Mouse (Mus musculus) G1E (cell line): ENCODE data around the gene Uri1. TPM values are rescaled to one million over a fixed set of nuclear protein-coding genes. Genes with fewer than 3 reads are reported as not detected.
A peak's percentile ranks its signal among the peaks of the same experiment; 100 is the strongest.

Experiments used
- ATAC-seq: 2 replicates; pipeline ENCODE4 v1.8.0; 2016; ENCODE audit warnings: mild to moderate bottlenecking; ENCODE audit not compliant: insufficient number of reproducible peaks, poor library complexity, low FRiP score, severe bottlenecking; ENCODE audit errors: extremely low read depth
- DNase-seq: peaks from one replicate; pipeline ENCODE4 v3.0.0; 2012; ENCODE audit warnings: low spot score
- H3K27me3 ChIP-seq: 2 replicates; pipeline ENCODE4 v1.6.1; 2012; ENCODE audit warnings: mild to moderate bottlenecking, low read length, inconsistent platforms; ENCODE audit not compliant: insufficient read depth
- H3K36me3 ChIP-seq: replicated peaks from 2 replicates; pipeline ENCODE3; 2012; ENCODE audit warnings: mild to moderate bottlenecking, inconsistent platforms
- H3K4me1 ChIP-seq: 2 replicates; pipeline ENCODE4 v1.6.1; 2012; ENCODE audit warnings: low read depth, low read length, inconsistent platforms, mixed read lengths; ENCODE audit not compliant: insufficient read depth
- H3K4me3 ChIP-seq: 2 replicates; pipeline ENCODE4 v1.5.1; 2012; ENCODE audit warnings: low read depth, mild to moderate bottlenecking, inconsistent platforms, low read length, moderate library complexity, mixed read lengths
- H3K9me3 ChIP-seq: replicated peaks from 2 replicates; pipeline ENCODE4 v1.6.1; 2012; ENCODE audit warnings: inconsistent platforms
- CTCF ChIP-seq: IDR thresholded peaks from 2 replicates; pipeline ENCODE4 v1.5.1; 2012; ENCODE audit warnings: low read depth, low read length, inconsistent platforms, mixed read lengths
- GATA1 ChIP-seq: IDR thresholded peaks from 2 replicates; pipeline ENCODE4 v1.6.1; 2012; ENCODE audit warnings: borderline replicate concordance, low read length, inconsistent platforms, mixed read lengths
- GATA2 ChIP-seq: IDR thresholded peaks from 2 replicates; pipeline ENCODE4 v1.6.1; 2012; ENCODE audit warnings: low read depth, low read length, inconsistent platforms, borderline replicate concordance
- POLR2AphosphoS5 ChIP-seq: IDR thresholded peaks from 2 replicates; pipeline ENCODE4 v1.6.1; 2012; ENCODE audit warnings: low read depth, low read length, inconsistent platforms; ENCODE audit not compliant: insufficient replicate concordance
- TAL1 ChIP-seq: conservative IDR thresholded peaks from 2 replicates; pipeline ENCODE4 v1.6.1; 2012; ENCODE audit warnings: low read depth, low read length, inconsistent platforms, mixed read lengths
- polyA plus RNA-seq: library from polyadenylated mRNA; stranded (reverse); fragments of >175 nt; gene quantifications from 2 replicates; pipeline ENCODE4 v1.2.3, GENCODE M21; 2012
- total RNA-seq, 2 experiments: library from RNA; stranded (forward) in 1 of 2; stranded (reverse) in 1 of 2; fragments of 200-1000 nt in 1 of 2; fragments of >200 nt in 1 of 2; fragmentation: Nextera tagmentation in 1 of 2; gene quantifications; 2 replicates each; pipeline ENCODE4 v1.2.3; 2014 to 2017

The Uri1 gene
- total and polyA plus RNA-seq, 3 experiments = 30.6 to 109 (median 64.1) TPM

- ATAC-seq = no peak
- H3K36me3 ChIP-seq = no peaks in the 10 kb centered on the region
- no peak overlapping the region for H3K4me3 ChIP-seq
- H3K27me3 ChIP-seq = no peaks in the 10 kb centered on the region
- no peak for DNase-seq
- TF ChIP-seq GATA2 (no peak), GATA1 (no peak), TAL1 (no peak), POLR2AphosphoS5 (no peak), CTCF (no peak)
- no peaks in the 10 kb centered on the region for H3K4me1 ChIP-seq
- 0 out of 2 replicates have a peak, but pooled peaks cover 2% of the 10 kb centered on the region for H3K9me3 ChIP-seq
Measured at GRCm38 (mm10) chr7:37929738-37930137, 93.6 kb downstream of the Uri1 start.

- H3K4me1 ChIP-seq = no peaks in the 10 kb centered on the region
- no peak for TF ChIP-seq GATA2
- TF ChIP-seq CTCF = 0 out of 2 replicates have a peak, but pooled peaks have one; percentile 3
- ATAC-seq (no peak), DNase-seq (no peak)
- no peaks in the 10 kb centered on the region for H3K36me3 ChIP-seq
- peaks cover 7% of the 10 kb centered on the region for H3K9me3 ChIP-seq
- H3K27me3 ChIP-seq = no peaks in the 10 kb centered on the region
- H3K4me3 ChIP-seq = no peak overlapping the region
Measured at GRCm38 (mm10) chr7:37922999-37923398, 100.4 kb downstream of the Uri1 start.

- no peak for ATAC-seq
Measured at GRCm38 (mm10) chr7:37921681-37922430, 101.5 kb downstream of the Uri1 start.

GRCm38 (mm10) chr7:37918926-37919325 is 104.4 kb downstream of the Uri1 start:
- Histone ChIP-seq H3K9me3 (peaks cover 41% of the 10 kb centered on the region), H3K27me3 (no peaks in the 10 kb centered on the region), H3K4me3 (no peak overlapping the region), H3K36me3 (no peaks in the 10 kb centered on the region), H3K4me1 (no peaks in the 10 kb centered on the region)
- no peak for DNase-seq
- no peak for TF ChIP-seq CTCF
- no peak for ATAC-seq

More at GRCm38 (mm10) chr7:37921681-37922430, 101.5 kb downstream of the Uri1 start:
- Histone ChIP-seq H3K9me3 (peaks cover 16% of the 10 kb centered on the region), H3K27me3 (no peaks in the 10 kb centered on the region), H3K4me3 (no peak overlapping the region), H3K36me3 (no peaks in the 10 kb centered on the region), H3K4me1 (no peaks in the 10 kb centered on the region)
- TF ChIP-seq GATA1 = no peak
- TF ChIP-seq TAL1 = no peak
- DNase-seq = no peak

- peaks cover 49% of the 10 kb centered on the region for H3K9me3 ChIP-seq
- no peak for ATAC-seq
Measured at GRCm38 (mm10) chr7:37916762-37917439, 106.5 kb downstream of the Uri1 start.

GRCm38 (mm10) chr7:37911802-37912122 is 111.6 kb downstream of the Uri1 start:
- Histone ChIP-seq H3K4me3 (no peak overlapping the region), H3K4me1 (no peaks in the 10 kb centered on the region), H3K36me3 (no peaks in the 10 kb centered on the region), H3K9me3 (peaks cover 52% of the 10 kb centered on the region), H3K27me3 (no peaks in the 10 kb centered on the region)
- TF ChIP-seq GATA1 (no peak), CTCF (no peak), POLR2AphosphoS5 (no peak), TAL1 (no peak)
- DNase-seq = no peak
- ATAC-seq = no peak

More at GRCm38 (mm10) chr7:37916762-37917439, 106.5 kb downstream of the Uri1 start:
- no peaks in the 10 kb centered on the region for H3K4me1 ChIP-seq
- H3K36me3 ChIP-seq = no peaks in the 10 kb centered on the region
- no peaks in the 10 kb centered on the region for H3K27me3 ChIP-seq
- TF ChIP-seq GATA1 (no peak), CTCF (no peak), POLR2AphosphoS5 (no peak), TAL1 (no peak), GATA2 (no peak)
- DNase-seq = no peak
- H3K4me3 ChIP-seq = no peak overlapping the region
